Mouse (Mus musculus) urinary bladder, postnatal 4 days (tissue): ENCODE results near the gene Rars.
"Not testable (repeated sequence)": the region's sequence is repeated elsewhere in the genome, so short reads cannot be mapped to it uniquely, and the experiment has no call there.

Experiments
- DNase-seq, 2 experiments: peaks; one replicate each; pipeline ENCODE4 v3.0.0; 2021 to 2022; ENCODE audit warnings: low spot score in 2 of 2

The Rars gene

GRCm38 (mm10) chr11:35834022-35834760 lies at the start of gene Rars:
Gene Rars, minus strand, starts transcription at chr11:35834506.
- DNase-seq = peak; percentile 86 to 92

- no peak for DNase-seq
Observed at GRCm38 (mm10) chr11:35882777-35883176, 48.5 kb upstream of the Rars start.

- DNase-seq = no peak
Observed at GRCm38 (mm10) chr11:35878559-35878897, 44.2 kb upstream of the Rars start.

GRCm38 (mm10) chr11:35877651-35878558 lies 43.6 kb upstream of the Rars start:
- DNase-seq = no peak

- DNase-seq = no peak
Observed at GRCm38 (mm10) chr11:35873624-35874244, 39.4 kb upstream of the Rars start.

- no peak for DNase-seq
Observed at GRCm38 (mm10) chr11:35870961-35871360, 36.7 kb upstream of the Rars start.

- no peak for DNase-seq
Observed at GRCm38 (mm10) chr11:35866140-35866539, 31.8 kb upstream of the Rars start.

- DNase-seq = no peak
Observed at GRCm38 (mm10) chr11:35864981-35865604, 30.8 kb upstream of the Rars start.

- no peak for DNase-seq
Observed at GRCm38 (mm10) chr11:35863653-35864052, 29.3 kb upstream of the Rars start.

- no peak for DNase-seq
Observed at GRCm38 (mm10) chr11:35857395-35858067, 23.2 kb upstream of the Rars start.

- DNase-seq = no peak
Observed at GRCm38 (mm10) chr11:35856359-35857040, 22.2 kb upstream of the Rars start.

GRCm38 (mm10) chr11:35855567-35855966 lies 21.3 kb upstream of the Rars start:
- DNase-seq = no peak

GRCm38 (mm10) chr11:35854941-35855340 lies 20.6 kb upstream of the Rars start:
- DNase-seq = no peak

- no peak for DNase-seq
Observed at GRCm38 (mm10) chr11:35853651-35854050, 19.3 kb upstream of the Rars start.

- DNase-seq = no peak
Observed at GRCm38 (mm10) chr11:35852731-35853130, 18.4 kb upstream of the Rars start.

GRCm38 (mm10) chr11:35844299-35844698 lies 10.0 kb upstream of the Rars start:
- DNase-seq = no peak

GRCm38 (mm10) chr11:35842560-35842959 lies 8.3 kb upstream of the Rars start:
- not testable (repeated sequence) for DNase-seq

- no peak for DNase-seq
Observed at GRCm38 (mm10) chr11:35841738-35842325, 7.5 kb upstream of the Rars start.

GRCm38 (mm10) chr11:35840806-35841205 lies 6.5 kb upstream of the Rars start:
- DNase-seq = not testable (repeated sequence)

- no peak for DNase-seq
Observed at GRCm38 (mm10) chr11:35840282-35840681, 6.0 kb upstream of the Rars start.
